Mouse (Mus musculus) heart, embryonic 14.5 days (tissue): ENCODE measurements at regions not wholly inside any gene's neighbourhood (a gene's known extent, or its start where the extent isn't known, plus 50 kb on each side); places are given as distances from the start of the nearest gene placed in this dataset.
A peak's percentile ranks its signal among the peaks of the same experiment; 100 is the strongest.

Experiments
- ATAC-seq: fragments of 200-750 bp; cut with Nextera tagmentation; 2 replicates; pipeline ENCODE4 v1.8.0; 2017; ENCODE audit warnings: low read depth, moderate TSS enrichment; ENCODE audit not compliant: insufficient number of reproducible peaks, insufficient read depth, low FRiP score
- H3K27ac ChIP-seq, 2 experiments: fragments of 200-500 bp in 1 of 2; fragments of 300-500 bp in 1 of 2; sonication (generic) in 1 of 2; replicated peaks in 1 of 2; 2 replicates each; pipeline ENCODE4 v1.5.1; 2012 to 2014; ENCODE audit warnings: low read depth in 2 of 2, low read length in 2 of 2, control low read depth in 1 of 2, mild to moderate bottlenecking in 1 of 2, mixed read lengths in 1 of 2; ENCODE audit not compliant: control insufficient read depth in 1 of 2, insufficient read depth in 1 of 2
- H3K27me3 ChIP-seq: fragments of 300-500 bp; sonication (generic); 2 replicates; pipeline ENCODE4 v1.6.1; 2014; ENCODE audit warnings: mild to moderate bottlenecking, low read length, control low read depth; ENCODE audit not compliant: control insufficient read depth, insufficient read depth
- H3K36me3 ChIP-seq: fragments of 300-500 bp; sonication (generic); 2 replicates; pipeline ENCODE4 v1.6.1; 2014; ENCODE audit warnings: mild to moderate bottlenecking, control low read depth, low read length, mixed read lengths; ENCODE audit not compliant: control insufficient read depth, insufficient read depth
- H3K4me1 ChIP-seq, 2 experiments: fragments of 200-500 bp in 1 of 2; fragments of 300-500 bp in 1 of 2; sonication (generic) in 1 of 2; 2 replicates each; pipeline ENCODE4 v1.6.1; 2012 to 2014; ENCODE audit warnings: low read length in 2 of 2, control low read depth in 1 of 2, mixed read lengths in 1 of 2; ENCODE audit not compliant: control insufficient read depth in 2 of 2, insufficient read depth in 2 of 2
- H3K4me2 ChIP-seq: fragments of 300-500 bp; sonication (generic); 2 replicates; pipeline ENCODE4 v1.6.1; 2014; ENCODE audit warnings: mild to moderate bottlenecking, low read length
- H3K4me3 ChIP-seq, 2 experiments: fragments of 200-500 bp in 1 of 2; fragments of 300-500 bp in 1 of 2; sonication (generic) in 1 of 2; 2 replicates each; pipeline ENCODE4 v1.5.1; 2012 to 2014; ENCODE audit warnings: low read length in 2 of 2, mild to moderate bottlenecking in 2 of 2, control low read depth in 1 of 2, low read depth in 1 of 2, moderate library complexity in 1 of 2; ENCODE audit not compliant: control insufficient read depth in 1 of 2, insufficient read depth in 1 of 2
- H3K9ac ChIP-seq: fragments of 300-500 bp; sonication (generic); 2 replicates; pipeline ENCODE4 v1.6.1; 2014; ENCODE audit warnings: mild to moderate bottlenecking, low read length
- H3K9me3 ChIP-seq: fragments of 300-500 bp; sonication (generic); 2 replicates; pipeline ENCODE4 v1.6.1; 2016; ENCODE audit warnings: low read length, control low read depth; ENCODE audit not compliant: control insufficient read depth
- WGBS: fragments of 180-500 bp; shearing (Covaris S2); extraction: QIAGEN DNeasy Blood & Tissue Kit; methylation state at CpG from one replicate; pipeline ENCODE4 v1.1.7; 2014; 5-methylcytosine and 5-hydroxymethylcytosine counted together

- Histone ChIP-seq H3K4me1 (peaks cover 6 to 7% of the 10 kb centered on the region in 2 experiments), H3K4me2 (no peak overlapping the region), H3K27ac (no peak overlapping the region), H3K36me3 (no peaks in the 10 kb centered on the region), H3K4me3 (no peak overlapping the region), H3K27me3 (no peaks in the 10 kb centered on the region), H3K9me3 (no peaks in the 10 kb centered on the region), H3K9ac (no peak overlapping the region)
- 59% methylated on average over 16 of the region's 16 CpGs for WGBS
- no peak for ATAC-seq
Measured at GRCm38 (mm10) chr17:87508582-87509253, 62.0 kb upstream of the Calm2 start.

GRCm38 (mm10) chr17:87512000-87512611 is 65.4 kb upstream of the Calm2 start:
- Histone ChIP-seq H3K4me2 (no peak overlapping the region), H3K27me3 (no peaks in the 10 kb centered on the region), H3K9me3 (no peaks in the 10 kb centered on the region), H3K9ac (no peak overlapping the region), H3K36me3 (no peaks in the 10 kb centered on the region), H3K4me3 (no peak overlapping the region), H3K4me1 (peaks cover 13 to 16% of the 10 kb centered on the region in 2 experiments), H3K27ac (no peak overlapping the region)
- 64% methylated on average over 9 of the region's 9 CpGs for WGBS
- no peak for ATAC-seq

- no peak for ATAC-seq
- Histone ChIP-seq H3K4me1 (peaks cover 20% of the 10 kb centered on the region in 2 experiments), H3K4me2 (peak overlapping the region; percentile 35; the same call in 1 of the 2 replicates), H3K27me3 (no peaks in the 10 kb centered on the region), H3K9ac (no peak overlapping the region), H3K36me3 (no peaks in the 10 kb centered on the region), H3K9me3 (no peaks in the 10 kb centered on the region), H3K27ac (peak overlapping the region in 1 of 2 experiments; percentile 33; a peak in 1 of 4 replicates), H3K4me3 (no peak overlapping the region)
- WGBS, result 15% methylated on average over 11 of the region's 11 CpGs
Measured at GRCm38 (mm10) chr17:87513822-87514221, 67.1 kb upstream of the Calm2 start.

DNA sequence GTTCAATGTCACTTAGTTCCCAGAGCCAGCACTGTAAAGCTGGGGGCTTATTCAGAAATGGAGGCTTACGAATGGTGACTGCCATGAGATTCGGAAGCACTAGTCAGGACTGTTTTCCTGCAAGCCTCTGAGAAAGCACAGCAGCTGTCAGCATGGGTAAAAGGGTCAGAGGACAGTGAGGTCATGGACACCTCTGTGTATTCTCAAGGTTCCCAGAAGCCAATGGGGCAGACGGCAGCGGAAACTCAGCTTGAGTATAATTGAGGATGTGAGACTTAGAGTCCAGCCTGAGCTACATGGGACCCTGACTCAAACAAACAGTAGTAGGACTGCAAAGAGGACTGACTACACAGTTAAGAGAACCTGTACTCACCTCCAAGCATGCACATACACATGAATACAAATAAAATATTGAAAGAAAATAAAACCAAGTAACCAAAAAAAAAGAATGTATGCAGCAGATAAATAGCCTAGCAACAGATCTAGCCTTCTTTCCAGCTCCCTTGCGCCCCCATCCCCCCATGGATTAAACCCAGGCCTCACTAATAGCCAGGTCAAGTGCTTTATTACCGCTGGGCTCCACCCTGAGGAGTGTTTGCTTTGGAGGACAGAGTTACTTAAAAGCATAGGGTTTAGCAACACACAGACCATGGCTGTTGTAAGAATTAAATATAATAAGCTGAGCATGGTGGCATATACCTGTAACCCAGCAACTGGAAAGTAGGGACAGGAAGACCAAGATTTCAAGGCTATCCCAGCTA is 67.8 kb upstream of the Calm2 start:
- H3K36me3 ChIP-seq, result no peaks in the 10 kb centered on the region
- H3K27ac ChIP-seq, result peak overlapping the region in 1 of 2 experiments; percentile 33; a peak in 1 of 4 replicates
- WGBS, result 47% methylated on average over 6 of the region's 6 CpGs
- no peak for ATAC-seq
- H3K4me3 ChIP-seq, result no peak overlapping the region
- no peak overlapping the region for H3K9ac ChIP-seq
- no peak overlapping the region for H3K4me2 ChIP-seq
- H3K4me1 ChIP-seq, result peaks cover 17 to 20% of the 10 kb centered on the region in 2 experiments
- H3K27me3 ChIP-seq, result no peaks in the 10 kb centered on the region
- no peaks in the 10 kb centered on the region for H3K9me3 ChIP-seq

DNA sequence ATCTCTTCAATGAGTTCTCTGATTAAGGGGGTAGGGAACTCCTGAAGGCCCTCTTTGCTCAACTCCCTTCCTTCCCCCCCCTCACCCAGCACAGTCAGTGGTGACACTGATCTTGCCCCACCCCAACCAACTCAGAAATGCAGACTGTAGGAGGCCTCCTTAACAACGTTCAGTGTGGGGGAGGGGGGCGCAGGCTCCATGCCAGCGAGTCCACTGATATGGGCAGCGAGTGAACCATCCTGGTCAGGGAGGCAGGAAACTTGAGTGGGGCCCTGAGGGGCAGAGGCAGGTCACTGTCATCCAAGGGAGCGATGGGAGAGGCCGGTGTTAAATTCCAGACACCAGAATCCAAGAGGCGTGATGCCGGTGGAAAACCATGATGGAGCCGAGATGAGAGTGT is 70.5 kb upstream of the Calm2 start:
- Histone ChIP-seq H3K36me3 (no peaks in the 10 kb centered on the region), H3K4me2 (peak overlapping the region; percentile 44), H3K4me1 (peaks cover 25 to 32% of the 10 kb centered on the region in 2 experiments), H3K9ac (peak overlapping the region; percentile 9; the same call in 1 of the 2 replicates), H3K27me3 (no peaks in the 10 kb centered on the region), H3K27ac (no peak overlapping the region), H3K4me3 (no peak overlapping the region), H3K9me3 (no peaks in the 10 kb centered on the region)
- WGBS, result 11% methylated on average over 9 of the region's 9 CpGs
- ATAC-seq, result no peak

- ATAC-seq, result no peak
- H3K27ac ChIP-seq, result no peak overlapping the region
- no peak overlapping the region for H3K4me2 ChIP-seq
- H3K27me3 ChIP-seq, result no peaks in the 10 kb centered on the region
- H3K4me3 ChIP-seq, result no peak overlapping the region
- H3K9ac ChIP-seq, result no peak overlapping the region
- peaks cover 24 to 36% of the 10 kb centered on the region in 2 experiments for H3K4me1 ChIP-seq
- 84% methylated on average over 9 of the region's 9 CpGs for WGBS
- no peaks in the 10 kb centered on the region for H3K9me3 ChIP-seq
- no peaks in the 10 kb centered on the region for H3K36me3 ChIP-seq
Measured at GRCm38 (mm10) chr17:87519454-87519853, 72.7 kb upstream of the Calm2 start.

DNA sequence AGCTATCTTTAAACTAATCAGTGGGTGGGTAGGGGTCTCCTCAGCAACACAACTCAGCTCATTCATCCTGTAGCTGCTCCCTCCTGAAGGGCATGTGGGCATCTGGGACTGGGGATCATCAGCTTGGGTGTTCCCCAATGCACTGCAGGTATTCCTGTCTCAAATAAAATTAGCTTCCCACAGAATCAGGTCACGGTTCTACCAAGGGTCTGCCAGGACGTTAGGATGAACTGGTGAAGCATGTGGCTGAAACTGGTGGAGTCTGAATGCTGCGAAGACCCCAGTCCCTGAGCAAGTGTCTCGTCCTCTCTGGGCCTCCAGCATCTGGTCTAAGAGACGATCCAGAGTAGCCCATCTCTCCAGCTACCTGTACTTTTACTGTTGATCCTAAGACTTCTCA is 74.1 kb upstream of the Calm2 start:
- H3K4me1 ChIP-seq, result peaks cover 24 to 34% of the 10 kb centered on the region in 2 experiments
- WGBS, result 90% methylated on average over 5 of the region's 5 CpGs
- ATAC-seq, result no peak
- no peaks in the 10 kb centered on the region for H3K9me3 ChIP-seq
- H3K27me3 ChIP-seq, result no peaks in the 10 kb centered on the region
- no peak overlapping the region for H3K27ac ChIP-seq
- H3K4me2 ChIP-seq, result no peak overlapping the region
- H3K4me3 ChIP-seq, result no peak overlapping the region
- no peaks in the 10 kb centered on the region for H3K36me3 ChIP-seq
- H3K9ac ChIP-seq, result no peak overlapping the region
